In genomic region chr13:58124989-58125388, GRCm38 (mm10) we compare ENCODE assay signal across 12 mouse cellular contexts. TPM values are rescaled to one million over a fixed set of nuclear protein-coding genes. Genes with fewer than 3 reads are reported as not detected.
DNase-seq lines count a peak whose midpoint lies in the region; ATAC-seq and TF ChIP-seq lines count a peak whose summit lies in the region.
"Had no signal": no experiment of that assay in that cellular context is flagged by ENCODE, and none has a peak within 500 bp of the region (broad histone marks: within the 10 kb centered on the region; RNA-seq: fewer than 3 reads in every experiment).

No protein-coding gene starts in this region.

- no peak for TF ChIP-seq EP300 in heart, postnatal 0 days (IDR thresholded peaks at IDR 0.05; ENCODE audit: low read depth)

- TF ChIP-seq CTCF in heart, postnatal 0 days (IDR thresholded peaks at IDR 0.05; ENCODE audit: low read depth), result no peak
- no peak for TF ChIP-seq CTCF in midbrain, postnatal 0 days (IDR thresholded peaks at IDR 0.05)

- no peak overlapping the region for H3K9ac ChIP-seq in heart, postnatal 0 days (replicated peaks; ENCODE audit: low read depth, low read length)
- no peak overlapping the region for H3K9ac ChIP-seq in midbrain, embryonic 11.5 days (ENCODE audit: low read length)
- H3K9ac ChIP-seq in midbrain, postnatal 0 days (replicated peaks; ENCODE audit: low read length, poor library complexity, severe bottlenecking), result no peak overlapping the region
- H3K9ac ChIP-seq in forebrain, embryonic 16.5 days (replicated peaks; ENCODE audit: low read depth, low read length), result no peak overlapping the region
- H3K9ac ChIP-seq in neural tube, embryonic 13.5 days, result peak overlapping the region; percentile 26; the same call in 1 of the 2 replicates
- H3K9ac ChIP-seq: embryonic facial prominence, embryonic 15.5 days had no signal

- 0 out of 2 replicates have a peak overlapping the region, but pooled peaks have one; percentile 5 for H3K4me2 ChIP-seq in heart, postnatal 0 days (ENCODE audit: low read depth, low read length)
- H3K4me2 ChIP-seq in midbrain, embryonic 11.5 days, result peak overlapping the region; percentile 15; the same call in 1 of the 2 replicates
- no peak overlapping the region for H3K4me2 ChIP-seq in midbrain, postnatal 0 days (ENCODE audit: low read depth, low read length, poor library complexity, severe bottlenecking)
- peak overlapping the region; percentile 13 for H3K4me2 ChIP-seq in forebrain, embryonic 16.5 days (ENCODE audit: low read length)
- H3K4me2 ChIP-seq in neural tube, embryonic 13.5 days, result peak overlapping the region; percentile 85
- H3K4me2 ChIP-seq: heart, embryonic 11.5 days had no signal

- H3K4me1 ChIP-seq in heart, postnatal 0 days (ENCODE audit: control insufficient read depth, insufficient read depth), result peaks cover 30% of the 10 kb centered on the region
- peaks cover 20% of the 10 kb centered on the region for H3K4me1 ChIP-seq in midbrain, embryonic 11.5 days (ENCODE audit: control insufficient read depth, insufficient read depth, low read length)
- H3K4me1 ChIP-seq in midbrain, postnatal 0 days (ENCODE audit: insufficient read depth, low read length), result peaks cover 3% of the 10 kb centered on the region; the same call in 1 of the 2 replicates
- peaks cover 30% of the 10 kb centered on the region for H3K4me1 ChIP-seq in forebrain, embryonic 16.5 days (replicated peaks; ENCODE audit: control insufficient read depth, insufficient read depth, low read length)
- H3K4me1 ChIP-seq in neural tube, embryonic 13.5 days (replicated peaks), result peaks cover 48% of the 10 kb centered on the region

- H3K27me3 ChIP-seq in heart, postnatal 0 days (ENCODE audit: control insufficient read depth, insufficient read depth, low read length), result no peaks in the 10 kb centered on the region
- H3K27me3 ChIP-seq in midbrain, embryonic 11.5 days (ENCODE audit: control insufficient read depth, insufficient read depth, low read length), result no peaks in the 10 kb centered on the region
- no peaks in the 10 kb centered on the region for H3K27me3 ChIP-seq in midbrain, postnatal 0 days (ENCODE audit: insufficient read depth, low read length)
- no peaks in the 10 kb centered on the region for H3K27me3 ChIP-seq in forebrain, embryonic 16.5 days (replicated peaks; ENCODE audit: control insufficient read depth, insufficient read depth, low read length)
- no peaks in the 10 kb centered on the region for H3K27me3 ChIP-seq in neural tube, embryonic 13.5 days
- H3K27me3 ChIP-seq: embryonic facial prominence, embryonic 15.5 days had no signal

- peaks cover 6% of the 10 kb centered on the region; the same call in 1 of the 2 replicates for H3K36me3 ChIP-seq in heart, postnatal 0 days (replicated peaks; ENCODE audit: control insufficient read depth, insufficient read depth, low read length)
- no peaks in the 10 kb centered on the region for H3K36me3 ChIP-seq in midbrain, embryonic 11.5 days (ENCODE audit: control insufficient read depth, insufficient read depth, low read length)
- H3K36me3 ChIP-seq in midbrain, postnatal 0 days (ENCODE audit: insufficient read depth, low read length), result no peaks in the 10 kb centered on the region
- no peaks in the 10 kb centered on the region for H3K36me3 ChIP-seq in forebrain, embryonic 16.5 days (ENCODE audit: control insufficient read depth, insufficient read depth)
- H3K36me3 ChIP-seq in neural tube, embryonic 13.5 days, result 0 out of 2 replicates have a peak, but pooled peaks cover 7% of the 10 kb centered on the region
- H3K36me3 ChIP-seq: embryonic facial prominence, embryonic 15.5 days had no signal

- ATAC-seq in heart, postnatal 0 days (ENCODE audit: insufficient read depth, low read depth), result no peak
- no peak for ATAC-seq in midbrain, embryonic 11.5 days (ENCODE audit: low FRiP score)
- ATAC-seq in midbrain, postnatal 0 days (ENCODE audit: low FRiP score), result no peak
- no peak for ATAC-seq in forebrain, embryonic 16.5 days
- no peak for ATAC-seq in neural tube, embryonic 13.5 days (ENCODE audit: low read depth)
- ATAC-seq: intestine, postnatal 0 days had no signal

- no peaks in the 10 kb centered on the region for H3K9me3 ChIP-seq in heart, postnatal 0 days (replicated peaks; ENCODE audit: control insufficient read depth, low read length)
- no peaks in the 10 kb centered on the region for H3K9me3 ChIP-seq in midbrain, embryonic 11.5 days (ENCODE audit: control insufficient read depth, low read length)
- no peaks in the 10 kb centered on the region for H3K9me3 ChIP-seq in midbrain, postnatal 0 days (ENCODE audit: low read length)
- no peaks in the 10 kb centered on the region for H3K9me3 ChIP-seq in forebrain, embryonic 16.5 days (ENCODE audit: control insufficient read depth, low read length)
- H3K9me3 ChIP-seq in neural tube, embryonic 13.5 days, result no peaks in the 10 kb centered on the region
- H3K9me3 ChIP-seq: embryonic facial prominence, embryonic 15.5 days had no signal

- WGBS in heart, postnatal 0 days, result 49% methylated on average over 2 of the region's 2 CpGs
- 78% methylated on average over 2 of the region's 2 CpGs for WGBS in midbrain, embryonic 11.5 days
- 71% methylated on average over 2 of the region's 2 CpGs for WGBS in midbrain, postnatal 0 days
- 63% methylated on average over 2 of the region's 2 CpGs for WGBS in forebrain, embryonic 16.5 days
- WGBS in neural tube, embryonic 13.5 days, result 67% methylated on average over 2 of the region's 2 CpGs

- no peak for DNase-seq in heart, postnatal 0 days (ENCODE audit: low spot score)
- no peak for DNase-seq in heart, adult 18-20 months
- DNase-seq in midbrain, embryonic 11.5 days (ENCODE audit: low spot score, missing footprints), result no peak
- DNase-seq in midbrain, postnatal 0 days (ENCODE audit: low spot score), result no peak
- DNase-seq in adrenal gland, postnatal 4 days (ENCODE audit: low spot score in 2 of 2), result no peak
- no peak for DNase-seq in adrenal gland, postnatal 10 days
- DNase-seq: right cerebral cortex, postnatal 4 days had no signal

- no peak overlapping the region for H3K27ac ChIP-seq in heart, postnatal 0 days (ENCODE audit: low read depth)
- no peak overlapping the region for H3K27ac ChIP-seq in midbrain, embryonic 11.5 days (ENCODE audit: low read depth, low read length)
- H3K27ac ChIP-seq in midbrain, postnatal 0 days (ENCODE audit: low read depth, low read length), result no peak overlapping the region
- no peak overlapping the region for H3K27ac ChIP-seq in forebrain, embryonic 16.5 days (ENCODE audit: low read length)
- no peak overlapping the region for H3K27ac ChIP-seq in neural tube, embryonic 13.5 days (replicated peaks)
- H3K27ac ChIP-seq: embryonic facial prominence, embryonic 15.5 days had no signal

- H3K4me3 ChIP-seq in heart, postnatal 0 days (ENCODE audit: low read depth, low read length), result no peak overlapping the region
- no peak overlapping the region for H3K4me3 ChIP-seq in midbrain, embryonic 11.5 days (ENCODE audit: low read depth, low read length)
- no peak overlapping the region for H3K4me3 ChIP-seq in midbrain, postnatal 0 days (ENCODE audit: low read depth, low read length)
- peak overlapping the region; percentile 3; the same call in 1 of the 2 replicates for H3K4me3 ChIP-seq in forebrain, embryonic 16.5 days (replicated peaks; ENCODE audit: low read length)
- no peak overlapping the region for H3K4me3 ChIP-seq in neural tube, embryonic 13.5 days

RNA-seq across cellular contexts. Expression of gene Hnrnpa0, which starts 3.4 kb away (rescaled TPM):
- 99.7 and 100.0 TPM in 2 replicates for total RNA-seq in heart, postnatal 0 days (2014; rRNA removed; ENCODE audit: low replicate concordance)
- polyA plus RNA-seq in heart, postnatal 0 days (2015; fragmentation: Nextera tagmentation; extraction: Ambion mirVana), result 22.6 and 23.2 TPM in 2 replicates
- 10 to 100 TPM; 69.3 to 72.8 TPM for total RNA-seq in heart, adult 18-20 months (2021)
- 60.0 and 63.3 TPM in 2 replicates for polyA plus RNA-seq in midbrain, embryonic 11.5 days (2014; fragmentation: Nextera tagmentation; extraction: Ambion mirVana)
- total RNA-seq in midbrain, postnatal 0 days (2014; rRNA removed), result 183 and 185 TPM in 2 replicates
- 51.4 and 62.5 TPM in 2 replicates for polyA plus RNA-seq in midbrain, postnatal 0 days (2015; fragmentation: Nextera tagmentation; extraction: Ambion mirVana)
- 49.8 and 50.9 TPM in 2 replicates for polyA plus RNA-seq in forebrain, embryonic 16.5 days (2015; fragmentation: Nextera tagmentation; extraction: Ambion mirVana)
- polyA plus RNA-seq in neural tube, embryonic 13.5 days (2015; fragmentation: Nextera tagmentation; extraction: Ambion mirVana), result 53.7 and 56.0 TPM in 2 replicates
- 100 to 1,000 TPM; 214 TPM for total RNA-seq in adrenal gland, postnatal 4 days (2021)
- total RNA-seq in adrenal gland, postnatal 10 days (2021), result 100 to 1,000 TPM; 139 to 143 TPM

RNA-seq across cellular contexts. Expression of gene Klhl3, which starts 11.6 kb away (rescaled TPM):
- total RNA-seq in heart, postnatal 0 days (2014; rRNA removed; ENCODE audit: low replicate concordance), result 5.6 and 6.1 TPM in 2 replicates
- 7.4 and 8.3 TPM in 2 replicates for polyA plus RNA-seq in heart, postnatal 0 days (2015; fragmentation: Nextera tagmentation; extraction: Ambion mirVana)
- 1 to 10 TPM; 2.7 to 3.5 TPM for total RNA-seq in heart, adult 18-20 months (2021)
- 2.6 and 3.2 TPM in 2 replicates for polyA plus RNA-seq in midbrain, embryonic 11.5 days (2014; fragmentation: Nextera tagmentation; extraction: Ambion mirVana)
- 11.0 and 13.4 TPM in 2 replicates for total RNA-seq in midbrain, postnatal 0 days (2014; rRNA removed)
- polyA plus RNA-seq in midbrain, postnatal 0 days (2015; fragmentation: Nextera tagmentation; extraction: Ambion mirVana), result 9.8 and 11.2 TPM in 2 replicates
- 8.9 and 11.8 TPM in 2 replicates for polyA plus RNA-seq in forebrain, embryonic 16.5 days (2015; fragmentation: Nextera tagmentation; extraction: Ambion mirVana)
- polyA plus RNA-seq in neural tube, embryonic 13.5 days (2015; fragmentation: Nextera tagmentation; extraction: Ambion mirVana), result 11.5 and 12.3 TPM in 2 replicates
- 1 to 10 TPM; 4.1 to 5.0 TPM for total RNA-seq in adrenal gland, postnatal 4 days (2021)
- total RNA-seq in adrenal gland, postnatal 10 days (2021), result 1 to 10 TPM; 2.8 to 2.9 TPM

RNA-seq across cellular contexts. Expression of gene Idnk, which starts 32.5 kb away (rescaled TPM):
- 17.4 and 23.2 TPM in 2 replicates for total RNA-seq in heart, postnatal 0 days (2014; rRNA removed; ENCODE audit: low replicate concordance)
- polyA plus RNA-seq in heart, postnatal 0 days (2015; fragmentation: Nextera tagmentation; extraction: Ambion mirVana), result 33.3 and 36.3 TPM in 2 replicates
- total RNA-seq in heart, adult 18-20 months (2021), result 10 to 100 TPM; 23.9 to 26.6 TPM
- polyA plus RNA-seq in midbrain, embryonic 11.5 days (2014; fragmentation: Nextera tagmentation; extraction: Ambion mirVana), result 59.1 and 63.1 TPM in 2 replicates
- 18.4 and 23.3 TPM in 2 replicates for total RNA-seq in midbrain, postnatal 0 days (2014; rRNA removed)
- polyA plus RNA-seq in midbrain, postnatal 0 days (2015; fragmentation: Nextera tagmentation; extraction: Ambion mirVana), result 54.3 and 54.6 TPM in 2 replicates
- 59.0 and 60.0 TPM in 2 replicates for polyA plus RNA-seq in forebrain, embryonic 16.5 days (2015; fragmentation: Nextera tagmentation; extraction: Ambion mirVana)
- polyA plus RNA-seq in neural tube, embryonic 13.5 days (2015; fragmentation: Nextera tagmentation; extraction: Ambion mirVana), result 76.8 and 80.8 TPM in 2 replicates
- 10 to 100 TPM; 51.0 to 58.0 TPM for total RNA-seq in adrenal gland, postnatal 4 days (2021)
- total RNA-seq in adrenal gland, postnatal 10 days (2021), result 10 to 100 TPM; 43.8 to 48.6 TPM
